Mouse (Mus musculus) MEL (cell line): ENCODE data around the gene Tcl1b4.

Experiments
- CTCF ChIP-seq, 3 experiments: IDR thresholded peaks in 2 of 3; conservative IDR thresholded peaks in 1 of 3; 2 replicates each; pipeline ENCODE4 v1.5.1; 2011 to 2012; ENCODE audit warnings: low read length in 3 of 3, low read depth in 2 of 3, mild to moderate bottlenecking in 2 of 3, improper control_type of control experiment in 1 of 3, inconsistent platforms in 1 of 3, mixed read lengths in 1 of 3, moderate library complexity in 1 of 3; ENCODE audit not compliant: control insufficient read depth in 1 of 3, insufficient read depth in 1 of 3, poor library complexity in 1 of 3, severe bottlenecking in 1 of 3
- EP300 ChIP-seq, 2 experiments: IDR thresholded peaks; 2 replicates each; pipeline ENCODE4 v1.6.1; 2011; ENCODE audit warnings: improper control_type of control experiment in 2 of 2, low read length in 2 of 2, low read depth in 1 of 2, mild to moderate bottlenecking in 1 of 2
- GATA1 ChIP-seq: IDR thresholded peaks from 2 replicates; pipeline ENCODE4 v1.6.1; 2011; ENCODE audit warnings: low read depth, low read length, improper control_type of control experiment
- MAFK ChIP-seq: IDR thresholded peaks from 2 replicates; pipeline ENCODE4 v1.6.1; 2011; ENCODE audit warnings: low read depth, mild to moderate bottlenecking, low read length, improper control_type of control experiment, borderline replicate concordance
- POLR2A ChIP-seq, 2 experiments: IDR thresholded peaks; 2 replicates each; pipeline ENCODE4 v1.6.1; 2011 to 2012; ENCODE audit warnings: low read length in 2 of 2, mild to moderate bottlenecking in 2 of 2, control low read depth in 1 of 2, improper control_type of control experiment in 1 of 2, low read depth in 1 of 2, moderate library complexity in 1 of 2; ENCODE audit not compliant: control insufficient read depth in 1 of 2, insufficient read depth in 1 of 2, poor library complexity in 1 of 2
- POLR2AphosphoS2 ChIP-seq: IDR thresholded peaks from 2 replicates; pipeline ENCODE4 v1.6.1; 2011; ENCODE audit warnings: low read length, improper control_type of control experiment
- SMC3 ChIP-seq: IDR thresholded peaks from 2 replicates; pipeline ENCODE4 v1.6.1; 2011; ENCODE audit warnings: low read depth, low read length, improper control_type of control experiment
- TBP ChIP-seq: IDR thresholded peaks from 2 replicates; pipeline ENCODE4 v1.8.0; 2011; ENCODE audit warnings: low read depth, low read length, improper control_type of control experiment
- USF1 ChIP-seq: IDR thresholded peaks from 2 replicates; pipeline ENCODE4 v1.6.1; 2014; ENCODE audit warnings: low read depth, mild to moderate bottlenecking, inconsistent platforms, low read length, improper control_type of control experiment, moderate library complexity
- ZNF384 ChIP-seq: IDR thresholded peaks from 2 replicates; pipeline ENCODE4 v1.6.1; 2012; ENCODE audit warnings: low read depth, mild to moderate bottlenecking, inconsistent platforms, low read length, improper control_type of control experiment

GRCm38 (mm10) chr12:105222601-105223319, 21.0 kb downstream of the Tcl1b4 start, which contains the start of gene Tcl1:
- TF ChIP-seq USF1 (no peak), SMC3 (no peak), POLR2A (IDR thresholded peaks at IDR 0.05; ENCODE audit: control insufficient read depth in 1 of 2, insufficient read depth in 1 of 2, low read depth in 1 of 2, low read length in 2 of 2, poor library complexity in 1 of 2) (no peak), ZNF384 (no peak), POLR2AphosphoS2 (no peak), CTCF (IDR thresholded peaks at IDR 0.05 in 2 of 3, conservative IDR thresholded peaks at IDR 0.05 in 1 of 3; ENCODE audit: control insufficient read depth in 1 of 3, insufficient read depth in 1 of 3, low read depth in 2 of 3, low read length in 3 of 3, poor library complexity in 1 of 3, severe bottlenecking in 1 of 3) (no peak), TBP (no peak), GATA1 (no peak), MAFK (no peak), EP300 (IDR thresholded peaks at IDR 0.05; ENCODE audit: low read depth in 1 of 2, low read length in 2 of 2) (no peak)
